ENCODE assay signal across 22 mouse cellular contexts in the genomic region with DNA sequence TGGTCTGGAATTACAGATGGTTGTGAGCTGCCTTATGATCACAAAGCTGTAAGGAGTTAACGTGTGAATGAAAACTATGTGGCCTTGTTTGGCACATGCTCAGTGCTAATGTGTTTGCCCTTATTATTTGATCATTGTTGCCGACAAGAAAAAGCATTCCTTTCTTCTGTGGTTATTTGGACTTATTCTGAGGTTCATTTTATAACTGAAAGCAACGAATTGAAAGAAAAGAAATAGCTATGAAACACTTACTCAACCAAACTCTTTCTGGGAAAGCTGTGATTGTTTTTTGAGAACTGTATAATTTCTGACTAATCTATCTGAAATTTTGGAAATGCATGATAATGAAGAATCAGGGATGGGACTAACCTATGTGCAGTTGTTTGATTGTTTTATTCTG. TPM values are rescaled to one million over a fixed set of nuclear protein-coding genes. Genes with fewer than 3 reads are reported as not detected.
"Had no signal": no experiment of that assay in that cellular context is flagged by ENCODE, and none has a peak within 500 bp of the region (broad histone marks: within the 10 kb centered on the region; RNA-seq: fewer than 3 reads in every experiment).

No protein-coding gene starts in this region.

- H3K4me3 ChIP-seq: midbrain, embryonic 10.5 days; midbrain, embryonic 12.5 days; myocyte; neural tube, embryonic 13.5 days; neural tube, embryonic 15.5 days had no signal

- H3K4me1 ChIP-seq: midbrain, embryonic 10.5 days; midbrain, embryonic 12.5 days had no signal

- H3K9me3 ChIP-seq: midbrain, embryonic 10.5 days; midbrain, embryonic 12.5 days; neural tube, embryonic 13.5 days; neural tube, embryonic 15.5 days had no signal

- H3K9ac ChIP-seq: lung, embryonic 14.5 days; midbrain, embryonic 12.5 days; neural tube, embryonic 13.5 days; neural tube, embryonic 15.5 days had no signal

- DNase-seq: lung, adult 18-20 months; lung, embryonic 14.5 days; lung, postnatal 10 days; lung, postnatal 4 days; midbrain, embryonic 14.5 days; retina, postnatal 1 day; right cerebral cortex, adult 18-20 months; right cerebral cortex, postnatal 25 days; right cerebral cortex, postnatal 4 days; spleen, adult 18-20 months; thymus, adult 18-20 months; thymus, postnatal 14 days; thymus, postnatal 36 days had no signal

- H3K27ac ChIP-seq: midbrain, embryonic 10.5 days; midbrain, embryonic 12.5 days; neural tube, embryonic 13.5 days; neural tube, embryonic 15.5 days had no signal

- ATAC-seq: midbrain, embryonic 16.5 days had no signal

- H3K4me2 ChIP-seq: lung, embryonic 14.5 days; midbrain, embryonic 12.5 days; neural tube, embryonic 13.5 days; neural tube, embryonic 15.5 days had no signal

- H3K27me3 ChIP-seq: midbrain, embryonic 12.5 days; neural tube, embryonic 13.5 days; neural tube, embryonic 15.5 days had no signal

- H3K36me3 ChIP-seq: midbrain, embryonic 10.5 days; midbrain, embryonic 12.5 days; neural tube, embryonic 13.5 days; neural tube, embryonic 15.5 days had no signal

RNA-seq across cellular contexts. Expression of gene Scgb1a1, which starts 52.7 kb away (rescaled TPM):
- total RNA-seq: megakaryocyte-erythroid progenitor cell, adult 5-6 weeks had no signal
- polyA plus RNA-seq: lung, embryonic 14.5 days; midbrain, embryonic 10.5 days; midbrain, embryonic 12.5 days; midbrain, embryonic 14.5 days; midbrain, embryonic 16.5 days; myocyte; neural tube, embryonic 11.5 days; neural tube, embryonic 13.5 days; neural tube, embryonic 15.5 days; stomach, embryonic 14.5 days had no signal
